ENCODE assay signal across 29 mouse cellular contexts in the genomic region with DNA sequence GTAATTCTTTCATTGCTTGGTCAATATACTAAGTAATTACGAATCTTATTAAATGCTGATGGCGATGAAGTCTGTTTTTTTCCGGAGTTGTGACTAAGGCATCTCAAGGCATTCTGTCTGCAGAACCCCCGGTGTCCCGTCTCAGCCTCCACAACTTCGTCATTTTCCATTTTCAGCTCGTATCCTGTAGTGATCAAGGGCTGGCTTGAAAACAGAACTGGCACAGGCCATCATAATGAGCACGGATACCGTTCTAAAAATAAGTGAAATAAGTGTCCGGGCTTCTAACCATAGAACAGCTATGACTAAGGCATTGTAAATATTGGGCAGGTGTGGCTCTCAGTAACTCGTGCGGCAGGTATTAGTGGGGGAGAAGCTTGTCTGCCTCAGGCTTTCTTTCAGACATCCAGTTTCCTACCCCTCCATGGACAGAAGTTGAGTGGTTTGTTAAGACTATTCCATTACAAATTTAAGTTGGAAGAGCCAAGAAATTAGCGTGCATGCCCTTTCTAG. TPM values are rescaled to one million over a fixed set of nuclear protein-coding genes. Genes with fewer than 3 reads are reported as not detected.
DNase-seq lines count a peak whose midpoint lies in the region; ATAC-seq and TF ChIP-seq lines count a peak whose summit lies in the region.
"Had no signal": no experiment of that assay in that cellular context is flagged by ENCODE, and none has a peak within 500 bp of the region (broad histone marks: within the 10 kb centered on the region; RNA-seq: fewer than 3 reads in every experiment).

No protein-coding gene starts in this region.

- no peak overlapping the region for H3K27ac ChIP-seq in heart, embryonic 10.5 days
- H3K27ac ChIP-seq in lung, embryonic 16.5 days (ENCODE audit: low read length) = no peak overlapping the region
- H3K27ac ChIP-seq in stomach, embryonic 16.5 days (ENCODE audit: low read length) = peak overlapping the region; percentile 9; the same call in 1 of the 2 replicates
- H3K27ac ChIP-seq: embryonic facial prominence, embryonic 13.5 days; forebrain, embryonic 12.5 days; hindbrain, embryonic 15.5 days; layer of hippocampus, adult 2 months; limb, embryonic 10.5 days; liver, embryonic 15.5 days; midbrain, embryonic 12.5 days had no signal

- H3K36me3 ChIP-seq in heart, embryonic 10.5 days = no peaks in the 10 kb centered on the region
- H3K36me3 ChIP-seq in lung, embryonic 16.5 days (ENCODE audit: control insufficient read depth, insufficient read depth, low read length) = no peaks in the 10 kb centered on the region
- no peaks in the 10 kb centered on the region for H3K36me3 ChIP-seq in stomach, embryonic 16.5 days (ENCODE audit: control insufficient read depth, insufficient read depth, low read length)
- H3K36me3 ChIP-seq: embryonic facial prominence, embryonic 13.5 days; forebrain, embryonic 12.5 days; G1E; hindbrain, embryonic 15.5 days; limb, embryonic 10.5 days; liver, embryonic 15.5 days; midbrain, embryonic 12.5 days had no signal

- peak; percentile 51; the same call in 1 of the 2 replicates for ATAC-seq in lung, embryonic 16.5 days (ENCODE audit: low read depth)
- peak; percentile 51 for ATAC-seq in stomach, embryonic 16.5 days (ENCODE audit: insufficient read depth, low FRiP score)
- ATAC-seq in granulocyte monocyte progenitor cell, adult 5-6 weeks (replicated peaks; ENCODE audit: poor library complexity, severe bottlenecking) = no peak
- ATAC-seq: Patski had no signal

- TF ChIP-seq CTCF in lung, adult 2 months (IDR thresholded peaks at IDR 0.05; ENCODE audit: insufficient read depth, low read length) = no peak

- peak; percentile 64 for DNase-seq in heart, adult 11 months
- no peak for DNase-seq in heart, embryonic 10.5 days (ENCODE audit: low spot score)
- no peak for DNase-seq in lung, adult 2 months
- peak; percentile 28 for DNase-seq in lung, postnatal 36 days
- DNase-seq: B cell, adult 2 months; cerebellum, adult 8-10 months; embryo, embryonic 11 days; kidney, adult 9 months; kidney, postnatal 25 days; liver; thymus, adult 18-20 months; thymus, postnatal 36 days had no signal

- 85% methylated on average over 13 of the region's 13 CpGs for WGBS in heart, embryonic 10.5 days
- WGBS in lung, embryonic 16.5 days = 73% methylated on average over 13 of the region's 13 CpGs
- 67% methylated on average over 13 of the region's 13 CpGs for WGBS in lung, adult 2 months
- WGBS in stomach, embryonic 16.5 days = 69% methylated on average over 13 of the region's 13 CpGs

- H3K4me3 ChIP-seq in heart, embryonic 10.5 days = no peak overlapping the region
- H3K4me3 ChIP-seq in lung, embryonic 16.5 days (ENCODE audit: low read length) = no peak overlapping the region
- H3K4me3 ChIP-seq in lung, adult 2 months (replicated peaks; ENCODE audit: extremely low read depth, low read depth, low read length) = no peak overlapping the region
- H3K4me3 ChIP-seq in stomach, embryonic 16.5 days (replicated peaks; ENCODE audit: low read length) = no peak overlapping the region
- H3K4me3 ChIP-seq: embryonic facial prominence, embryonic 13.5 days; erythroblast, embryonic 14.5 days; forebrain, embryonic 12.5 days; hindbrain, embryonic 15.5 days; layer of hippocampus, adult 2 months; limb, embryonic 10.5 days; liver, embryonic 15.5 days; midbrain, embryonic 12.5 days had no signal

- H3K9ac ChIP-seq in lung, embryonic 16.5 days (ENCODE audit: low read length) = no peak overlapping the region
- no peak overlapping the region for H3K9ac ChIP-seq in stomach, embryonic 16.5 days (ENCODE audit: low read length)
- H3K9ac ChIP-seq: embryonic facial prominence, embryonic 13.5 days; forebrain, embryonic 12.5 days; hindbrain, embryonic 15.5 days; liver, embryonic 15.5 days; midbrain, embryonic 12.5 days had no signal

- no peak for TF ChIP-seq POLR2A in lung, adult 2 months (IDR thresholded peaks at IDR 0.05; ENCODE audit: borderline replicate concordance, extremely low read depth, low read depth, low read length)

- H3K4me1 ChIP-seq in heart, embryonic 10.5 days = no peaks in the 10 kb centered on the region; the same call in 1 of the 2 replicates
- H3K4me1 ChIP-seq in lung, embryonic 16.5 days (replicated peaks; ENCODE audit: control insufficient read depth, insufficient read depth, low read length) = peaks cover 5% of the 10 kb centered on the region
- no peaks in the 10 kb centered on the region; the same call in 1 of the 2 replicates for H3K4me1 ChIP-seq in lung, adult 2 months (ENCODE audit: control insufficient read depth, insufficient read depth, low read length)
- peaks cover 25% of the 10 kb centered on the region for H3K4me1 ChIP-seq in stomach, embryonic 16.5 days (ENCODE audit: control insufficient read depth, insufficient read depth, low read length)
- H3K4me1 ChIP-seq: liver, embryonic 15.5 days had no signal

- H3K9me3 ChIP-seq in heart, embryonic 10.5 days = no peaks in the 10 kb centered on the region
- no peaks in the 10 kb centered on the region for H3K9me3 ChIP-seq in lung, embryonic 16.5 days (ENCODE audit: control insufficient read depth, low read length)
- no peaks in the 10 kb centered on the region for H3K9me3 ChIP-seq in stomach, embryonic 16.5 days (replicated peaks; ENCODE audit: control insufficient read depth, low read length)
- H3K9me3 ChIP-seq: embryonic facial prominence, embryonic 13.5 days; forebrain, embryonic 12.5 days; hindbrain, embryonic 15.5 days; limb, embryonic 10.5 days; liver, embryonic 15.5 days; midbrain, embryonic 12.5 days had no signal

- H3K4me2 ChIP-seq in lung, embryonic 16.5 days (ENCODE audit: low read depth, low read length) = no peak overlapping the region
- H3K4me2 ChIP-seq in stomach, embryonic 16.5 days (ENCODE audit: low read depth, low read length) = no peak overlapping the region
- H3K4me2 ChIP-seq: embryonic facial prominence, embryonic 13.5 days; forebrain, embryonic 12.5 days; hindbrain, embryonic 15.5 days; liver, embryonic 15.5 days; midbrain, embryonic 12.5 days had no signal

- no peaks in the 10 kb centered on the region for H3K27me3 ChIP-seq in heart, embryonic 10.5 days (ENCODE audit: insufficient read depth, poor library complexity, severe bottlenecking)
- H3K27me3 ChIP-seq in lung, embryonic 16.5 days (ENCODE audit: control insufficient read depth, insufficient read depth, low read depth, low read length) = no peaks in the 10 kb centered on the region
- no peaks in the 10 kb centered on the region for H3K27me3 ChIP-seq in stomach, embryonic 16.5 days (ENCODE audit: control insufficient read depth, insufficient read depth, low read length)
- H3K27me3 ChIP-seq: CH12.LX; embryonic facial prominence, embryonic 13.5 days; hindbrain, embryonic 15.5 days; liver, embryonic 15.5 days; midbrain, embryonic 12.5 days; Patski had no signal

RNA-seq across cellular contexts. Expression of a gene that starts 26.8 kb away (rescaled TPM):
- polyA plus RNA-seq in heart, embryonic 10.5 days (2016; fragmentation: Nextera tagmentation; extraction: Ambion mirVana) = 0.73 and 1.8 TPM in 2 replicates
- polyA plus RNA-seq in lung, embryonic 16.5 days (2015; fragmentation: Nextera tagmentation; extraction: Ambion mirVana) = 2.7 and 4.5 TPM in 2 replicates
- 0.52 and 1.3 TPM in 2 replicates for polyA plus RNA-seq in lung, adult 2 months (2012; rRNA removed)
- 3.8 and 4.6 TPM in 2 replicates for polyA plus RNA-seq in stomach, embryonic 16.5 days (2015; fragmentation: Nextera tagmentation; extraction: Ambion mirVana)
- total RNA-seq in granulocyte monocyte progenitor cell, adult 5-6 weeks (2014; fragmentation: Nextera tagmentation) = not detected in 2 replicates
- total RNA-seq in granulocyte monocyte progenitor cell, adult 5-6 weeks (2017) = not detected in 2 replicates
- total RNA-seq: CH12.LX; hematopoietic stem cell, adult 5-6 weeks; monocyte, adult 5-6 weeks; neutrophil, adult 5-6 weeks had no signal
- polyA plus RNA-seq: erythroblast, embryonic 14.5 days; G1E had no signal

Comparison
In these comparisons a context has a peak if more than half of its experiments do, and no peak if none do; other contexts are left out.
1. DNase-seq: peak in heart, adult 11 months (single experiment) and lung, postnatal 36 days (single experiment); none in heart, embryonic 10.5 days (single experiment) and lung, adult 2 months (single experiment).